Mouse (Mus musculus): ENCODE data around the gene Kazald1.

DNA sequence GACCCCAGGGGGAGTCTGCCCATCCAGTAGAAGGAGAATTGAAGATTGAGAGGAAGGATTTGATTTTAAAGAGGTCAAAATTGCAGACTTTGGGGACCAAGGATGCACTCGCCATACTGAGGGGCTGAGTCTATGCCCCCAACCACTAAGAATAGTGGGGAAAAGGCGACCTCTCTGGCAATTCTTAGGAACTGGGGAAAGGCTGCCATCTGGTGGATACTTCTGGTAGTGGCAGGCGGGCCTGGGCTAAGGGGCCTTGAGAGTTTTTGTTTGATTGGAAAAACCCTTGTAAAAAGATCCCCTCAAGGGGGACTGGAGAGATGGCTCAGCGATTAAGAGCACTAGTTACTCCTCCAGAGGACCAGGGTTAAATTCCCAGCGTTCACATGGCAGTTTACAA, 6.2 kb downstream of the Kazald1 start:
- TF ChIP-seq CTCF (IDR thresholded peaks at IDR 0.05; ENCODE audit: insufficient read depth, low read depth, low read length) (peak; percentile 78), POLR2A (IDR thresholded peaks at IDR 0.05; ENCODE audit: insufficient read depth, low read depth, low read length) (no peak)

Data from olfactory bulb, adult 2 months (tissue).